Mouse (Mus musculus) cortical plate, adult 2 months (tissue): ENCODE measurements around the gene Pi4k2b.

Source experiments
- CTCF ChIP-seq: fragments of 200-500 bp; IDR thresholded peaks from 2 replicates; pipeline ENCODE4 v1.5.1; 2011; ENCODE audit warnings: mild to moderate bottlenecking, control low read depth, low read length; ENCODE audit not compliant: insufficient read depth; ENCODE audit errors: extremely low read depth
- POLR2A ChIP-seq: fragments of 200-500 bp; IDR thresholded peaks from 2 replicates; pipeline ENCODE4 v1.6.1; 2011; ENCODE audit warnings: mild to moderate bottlenecking, low read length, control low read depth; ENCODE audit not compliant: insufficient read depth; ENCODE audit errors: extremely low read depth

DNA sequence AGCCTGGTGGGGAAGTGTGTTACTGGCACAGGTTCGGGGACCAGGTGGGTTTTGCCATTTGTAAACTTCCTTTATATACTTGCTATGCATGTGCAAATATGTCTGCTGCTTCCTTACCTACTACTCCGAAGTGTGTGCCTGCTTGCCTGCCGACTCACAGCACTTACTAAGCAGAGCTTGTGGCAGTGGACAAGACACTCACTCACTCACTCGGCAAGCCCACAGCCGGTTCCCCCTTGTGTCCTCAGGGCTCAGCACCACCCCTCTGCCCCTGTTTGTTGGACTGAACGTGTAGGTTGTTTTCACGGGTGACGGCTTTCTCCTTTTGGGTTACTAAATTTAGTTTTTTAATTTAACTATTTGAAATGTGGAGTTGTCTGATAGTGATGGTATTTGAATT is 65.0 kb downstream of the Pi4k2b start:
- no peak for TF ChIP-seq POLR2A
- no peak for TF ChIP-seq CTCF
